Mouse (Mus musculus): ENCODE data around the gene Rpl18.

Gene Rpl18

GRCm38 (mm10) chr7:45715090-45715708, at the start of gene Rpl18:
Gene Rpl18, plus strand, starts transcription at chr7:45715457.
- peak; percentile 99 for DNase-seq

- DNase-seq = no peak
Measured at GRCm38 (mm10) chr7:45666161-45666560, 49.1 kb upstream of the Rpl18 start, which contains the start of gene Fut2. Gene Fut2, minus strand, starts transcription at chr7:45666394.

GRCm38 (mm10) chr7:45667761-45668160, 47.5 kb upstream of the Rpl18 start:
- DNase-seq = peak; percentile 69

- no peak for DNase-seq
Measured at GRCm38 (mm10) chr7:45668921-45669320, 46.3 kb upstream of the Rpl18 start.

GRCm38 (mm10) chr7:45677627-45678295, 37.5 kb upstream of the Rpl18 start:
- DNase-seq = no peak

- DNase-seq = no peak
Measured at GRCm38 (mm10) chr7:45678513-45678912, 36.7 kb upstream of the Rpl18 start.

- DNase-seq = no peak
Measured at GRCm38 (mm10) chr7:45679966-45680621, 35.2 kb upstream of the Rpl18 start.

GRCm38 (mm10) chr7:45681046-45681736, 34.1 kb upstream of the Rpl18 start:
- no peak for DNase-seq

- DNase-seq = peak; percentile 88
Measured at GRCm38 (mm10) chr7:45682144-45683126, 32.8 kb upstream of the Rpl18 start.

- no peak for DNase-seq
Measured at GRCm38 (mm10) chr7:45683396-45684050, 31.7 kb upstream of the Rpl18 start, which contains the start of gene Ntn5. Gene Ntn5, plus strand, starts transcription at chr7:45684022.

- DNase-seq = no peak
Measured at GRCm38 (mm10) chr7:45685811-45686210, 29.4 kb upstream of the Rpl18 start.

GRCm38 (mm10) chr7:45686841-45687240, 28.4 kb upstream of the Rpl18 start:
- no peak for DNase-seq

- DNase-seq = no peak
Measured at GRCm38 (mm10) chr7:45689099-45689498, 26.2 kb upstream of the Rpl18 start.

- no peak for DNase-seq
Measured at GRCm38 (mm10) chr7:45689800-45690199, 25.5 kb upstream of the Rpl18 start.

GRCm38 (mm10) chr7:45692364-45692763, 22.9 kb upstream of the Rpl18 start:
- DNase-seq = no peak

GRCm38 (mm10) chr7:45693921-45694591, 21.2 kb upstream of the Rpl18 start, which contains the start of gene Sec1:
Gene Sec1, minus strand, starts transcription at chr7:45694402.
- no peak for DNase-seq

GRCm38 (mm10) chr7:45695098-45695497, 20.2 kb upstream of the Rpl18 start:
- DNase-seq = no peak

GRCm38 (mm10) chr7:45697894-45698293, 17.4 kb upstream of the Rpl18 start:
- DNase-seq = no peak

- no peak for DNase-seq
Measured at GRCm38 (mm10) chr7:45699523-45700141, 15.6 kb upstream of the Rpl18 start, which contains the start of gene Car11. Gene Car11, plus strand, starts transcription at chr7:45699843.

- DNase-seq = peak; percentile 85
Measured at GRCm38 (mm10) chr7:45700301-45701015, 14.8 kb upstream of the Rpl18 start.
